Mouse (Mus musculus): ENCODE results near the gene Dennd4a.

DNA sequence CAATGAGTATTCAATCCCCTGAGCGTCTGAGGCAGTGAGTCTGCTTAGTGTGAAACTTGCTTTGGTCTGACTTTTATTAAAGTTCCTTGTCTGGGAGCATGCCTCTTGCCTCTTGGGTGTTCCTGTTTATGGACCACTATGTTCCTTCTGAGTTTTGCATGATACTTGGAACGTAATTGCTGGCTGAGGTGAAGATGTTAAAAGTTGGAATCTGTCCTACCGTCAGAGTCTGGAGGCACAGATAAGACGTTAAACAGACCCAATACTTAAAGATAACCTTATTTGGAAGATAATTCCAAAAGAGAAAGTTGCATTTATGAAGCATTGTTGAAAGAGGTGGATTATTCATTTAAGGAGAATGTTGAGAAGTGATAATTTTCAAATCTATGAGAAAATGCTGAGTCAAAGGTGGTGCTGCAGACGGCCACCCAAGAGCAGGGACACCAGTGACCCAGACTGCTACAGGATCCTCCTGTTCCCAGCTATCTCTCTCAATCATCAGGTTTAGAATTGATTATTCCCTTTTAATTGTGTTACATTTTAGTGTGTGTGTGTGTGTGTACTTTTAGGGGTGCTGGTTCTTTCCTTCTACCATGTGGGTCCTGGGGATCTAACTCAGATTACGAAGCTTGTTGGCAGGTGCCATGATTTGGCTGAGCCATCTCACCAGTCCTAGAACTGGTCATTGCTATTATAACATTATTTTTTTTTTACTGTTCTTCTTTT, 4.6 kb upstream of the Dennd4a start:
- TF ChIP-seq POLR2A (IDR thresholded peaks at IDR 0.05; ENCODE audit: low read depth, low read length) (no peak), CTCF (conservative IDR thresholded peaks at IDR 0.05 in 1 of 2, IDR thresholded peaks at IDR 0.05 in 1 of 2; ENCODE audit: low read depth in 2 of 2, low read length in 2 of 2) (no peak), MAX (IDR thresholded peaks at IDR 0.05; ENCODE audit: low read length) (no peak), ZKSCAN1 (IDR thresholded peaks at IDR 0.05; ENCODE audit: borderline replicate concordance, low read depth, low read length) (no peak), MEF2A (IDR thresholded peaks at IDR 0.05; ENCODE audit: borderline replicate concordance, low read depth, low read length) (no peak), NELFE (IDR thresholded peaks at IDR 0.05; ENCODE audit: low read depth, low read length) (no peak), KAT2A (IDR thresholded peaks at IDR 0.05; ENCODE audit: insufficient replicate concordance, low read length) (no peak), TCF12 (IDR thresholded peaks at IDR 0.05; ENCODE audit: low read depth, low read length) (no peak), ZNF384 (IDR thresholded peaks at IDR 0.05; ENCODE audit: low read depth, low read length) (no peak), MAFK (IDR thresholded peaks at IDR 0.05; ENCODE audit: insufficient replicate concordance, low read length) (no peak), HCFC1 (IDR thresholded peaks at IDR 0.05; ENCODE audit: low read depth, low read length) (no peak)

Data from CH12.LX (cell line).